Mouse (Mus musculus): ENCODE results near the gene Drap1. TPM values are rescaled to one million over a fixed set of nuclear protein-coding genes. Genes with fewer than 3 reads are reported as not detected.

The Drap1 gene
- polyA plus RNA-seq, 1 experiment from 2014 or later, result 254 TPM

DNA sequence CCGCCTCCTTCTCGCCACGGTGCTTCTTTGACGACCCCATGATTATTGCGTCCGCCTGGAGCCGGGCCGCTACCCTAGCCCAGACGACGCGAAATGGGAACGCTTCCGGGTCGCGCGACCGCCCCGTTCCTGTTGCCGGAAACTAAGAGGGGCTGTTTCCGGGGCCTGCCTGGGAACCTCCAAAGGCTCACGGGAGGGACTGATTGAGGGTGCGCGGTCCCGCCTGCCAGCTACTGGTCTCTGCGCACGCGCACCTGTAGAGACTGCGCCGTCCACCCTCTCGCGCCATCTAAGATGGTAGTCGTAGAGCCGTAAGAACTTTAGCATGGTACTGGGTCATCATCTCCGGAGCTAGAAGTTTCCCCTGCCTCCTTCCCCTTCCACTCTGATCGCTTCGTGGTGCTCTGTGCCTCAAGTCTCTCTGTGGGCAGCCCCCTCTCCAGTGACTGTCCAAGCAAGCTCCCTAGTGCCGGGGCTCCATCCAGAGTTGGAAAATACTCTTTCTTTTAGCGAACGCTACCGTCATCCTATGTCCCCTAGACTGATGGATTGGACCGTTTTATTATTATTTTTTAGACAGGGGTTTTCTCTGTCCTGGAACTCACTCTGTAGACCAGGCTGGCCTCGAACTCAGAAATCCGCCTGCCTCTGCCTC is 36.1 kb downstream of the Drap1 start, which contains the start of gene Sart1:
Sart1 (minus strand) TSS at position 116 of the 655 bp plus-strand sequence.
- peak within 1 kb of the TSS; percentile 96 for H3K4me3 ChIP-seq (ENCODE audit: low read depth, low read length)
- H3K4me2 ChIP-seq (ENCODE audit: low read depth, low read length), result peak within 1 kb of the TSS; percentile 86
- H3K27me3 ChIP-seq (ENCODE audit: control insufficient read depth, insufficient read depth, low read length), result peaks cover 4% of the 10 kb centered on the region; the same call in 1 of the 2 replicates
- ATAC-seq (ENCODE audit: low read depth), result peak; percentile 97
- WGBS, result 3% methylated on average over 43 of the region's 43 CpGs
- peaks cover 23% of the 10 kb centered on the region for H3K4me1 ChIP-seq (ENCODE audit: control insufficient read depth, insufficient read depth, low read length)
- H3K9ac ChIP-seq (replicated peaks; ENCODE audit: low read depth, low read length), result peak within 1 kb of the TSS; percentile 90
- no peaks in the 10 kb centered on the region for H3K9me3 ChIP-seq (ENCODE audit: control insufficient read depth, low read length)
- H3K27ac ChIP-seq (ENCODE audit: low read depth, low read length), result peak within 1 kb of the TSS; percentile 75
- H3K36me3 ChIP-seq (ENCODE audit: control insufficient read depth, insufficient read depth, low read length), result peaks cover 14% of the 10 kb centered on the region; the same call in 1 of the 2 replicates

DNA sequence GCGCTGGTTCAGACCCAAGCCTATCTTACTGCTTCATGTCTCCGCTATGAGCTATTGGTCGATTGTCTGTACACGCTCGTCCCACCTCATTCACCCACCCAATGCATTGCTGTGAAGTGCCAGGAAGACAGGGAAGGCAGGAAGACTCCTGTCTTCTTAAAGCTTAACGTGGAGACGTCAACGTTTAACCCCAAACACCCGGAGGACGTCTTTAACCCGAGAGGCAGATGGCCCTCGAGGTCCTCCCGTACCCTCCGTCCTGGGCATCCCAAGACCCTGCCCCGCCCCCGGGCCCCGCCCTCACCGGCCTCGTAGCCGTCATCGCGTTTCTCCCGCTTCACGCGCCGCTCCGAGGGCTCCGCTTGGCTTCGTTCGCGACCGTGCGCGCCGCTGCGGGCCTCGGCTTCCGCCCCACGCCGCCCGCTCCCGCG is 36.8 kb downstream of the Drap1 start:
- WGBS, result 1% methylated on average over 34 of the region's 43 CpGs
- Histone ChIP-seq H3K4me2 (ENCODE audit: low read depth, low read length) (peak overlapping the region; percentile 86), H3K27ac (ENCODE audit: low read depth, low read length) (peak overlapping the region; percentile 75), H3K9ac (replicated peaks; ENCODE audit: low read depth, low read length) (peak overlapping the region; percentile 90), H3K9me3 (ENCODE audit: control insufficient read depth, low read length) (no peaks in the 10 kb centered on the region), H3K4me1 (ENCODE audit: control insufficient read depth, insufficient read depth, low read length) (peaks cover 23% of the 10 kb centered on the region), H3K36me3 (ENCODE audit: control insufficient read depth, insufficient read depth, low read length) (peaks cover 21% of the 10 kb centered on the region), H3K4me3 (ENCODE audit: low read depth, low read length) (peak overlapping the region; percentile 96), H3K27me3 (ENCODE audit: control insufficient read depth, insufficient read depth, low read length) (peaks cover 4% of the 10 kb centered on the region; the same call in 1 of the 2 replicates)
- ATAC-seq (ENCODE audit: low read depth), result peak; percentile 38; the same call in 1 of the 2 replicates

DNA sequence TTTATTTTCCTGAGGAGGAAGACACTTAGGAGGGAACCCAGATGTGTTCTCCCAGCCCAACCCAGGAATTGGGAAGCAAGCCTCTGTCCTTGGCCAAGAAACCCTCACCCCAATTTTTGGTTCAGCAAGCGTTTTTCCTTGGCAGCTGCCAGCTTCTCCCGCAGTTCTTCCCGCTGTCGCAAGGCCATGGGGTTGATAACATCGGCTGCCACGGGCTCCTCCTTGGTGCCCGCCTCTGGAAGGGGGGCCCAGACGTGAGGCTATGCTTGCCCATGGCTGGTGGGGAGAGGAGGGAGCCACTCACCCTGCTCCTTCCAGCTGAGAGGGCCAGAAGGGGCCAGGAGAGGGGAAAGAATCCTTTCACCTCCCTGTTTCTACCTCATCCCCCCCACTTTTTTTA is 40.1 kb downstream of the Drap1 start:
- H3K27me3 ChIP-seq (ENCODE audit: control insufficient read depth, insufficient read depth, low read length), result peaks cover 4% of the 10 kb centered on the region; the same call in 1 of the 2 replicates
- H3K27ac ChIP-seq (ENCODE audit: low read depth, low read length), result no peak overlapping the region
- no peak overlapping the region for H3K4me3 ChIP-seq (ENCODE audit: low read depth, low read length)
- WGBS, result 95% methylated on average over 8 of the region's 8 CpGs
- peaks cover 18% of the 10 kb centered on the region for H3K4me1 ChIP-seq (ENCODE audit: control insufficient read depth, insufficient read depth, low read length)
- H3K4me2 ChIP-seq (ENCODE audit: low read depth, low read length), result no peak overlapping the region
- H3K36me3 ChIP-seq (ENCODE audit: control insufficient read depth, insufficient read depth, low read length), result peaks cover 53% of the 10 kb centered on the region
- H3K9ac ChIP-seq (replicated peaks; ENCODE audit: low read depth, low read length), result no peak overlapping the region
- H3K9me3 ChIP-seq (ENCODE audit: control insufficient read depth, low read length), result no peaks in the 10 kb centered on the region
- no peak for ATAC-seq (ENCODE audit: low read depth)

DNA sequence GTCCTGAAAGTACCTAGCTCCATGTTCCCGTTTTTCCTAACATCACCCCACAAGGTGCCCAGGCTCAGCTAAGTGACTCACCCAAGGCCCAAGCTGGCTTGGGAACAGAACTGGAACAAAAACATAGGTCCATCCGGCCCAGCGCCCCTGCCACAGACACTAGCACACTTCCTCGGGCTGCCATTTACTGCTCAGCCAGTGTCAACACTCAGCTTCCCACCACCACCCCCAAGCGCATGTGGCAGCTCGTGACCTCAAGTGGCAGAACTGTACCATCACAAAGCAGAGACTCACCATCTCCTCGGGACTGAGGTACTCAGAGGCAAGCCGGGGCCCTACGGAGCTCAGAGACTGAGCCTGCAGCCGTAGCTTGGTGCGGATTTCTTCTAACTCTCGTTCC is 41.5 kb downstream of the Drap1 start:
- WGBS, result 92% methylated on average over 12 of the region's 12 CpGs
- Histone ChIP-seq H3K9me3 (ENCODE audit: control insufficient read depth, low read length) (no peaks in the 10 kb centered on the region), H3K4me2 (ENCODE audit: low read depth, low read length) (no peak overlapping the region), H3K4me1 (ENCODE audit: control insufficient read depth, insufficient read depth, low read length) (peaks cover 12% of the 10 kb centered on the region), H3K27me3 (ENCODE audit: control insufficient read depth, insufficient read depth, low read length) (peaks cover 3% of the 10 kb centered on the region; the same call in 1 of the 2 replicates), H3K9ac (replicated peaks; ENCODE audit: low read depth, low read length) (no peak overlapping the region), H3K36me3 (ENCODE audit: control insufficient read depth, insufficient read depth, low read length) (peaks cover 66% of the 10 kb centered on the region), H3K27ac (ENCODE audit: low read depth, low read length) (no peak overlapping the region), H3K4me3 (ENCODE audit: low read depth, low read length) (no peak overlapping the region)
- ATAC-seq (ENCODE audit: low read depth), result no peak

DNA sequence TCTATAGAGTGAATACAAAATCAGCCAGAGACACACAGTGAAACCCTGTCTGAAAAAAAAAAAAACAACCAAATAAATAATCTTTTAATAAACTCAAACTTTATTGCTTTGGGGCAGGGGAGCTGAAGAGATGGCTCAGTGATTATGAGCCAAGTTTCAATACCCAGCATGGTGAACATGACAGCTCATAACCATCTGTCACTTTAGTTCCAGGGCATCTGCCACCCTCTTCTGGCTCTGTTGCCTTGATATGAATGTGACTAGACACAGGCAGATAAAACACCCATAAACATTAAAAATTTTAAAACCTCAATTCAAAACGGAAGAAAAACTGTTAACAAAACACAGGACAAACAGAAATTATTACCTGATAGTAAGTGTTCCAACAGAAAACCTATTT is 47.3 kb downstream of the Drap1 start:
- no peak for ATAC-seq (ENCODE audit: low read depth)
- H3K4me1 ChIP-seq (ENCODE audit: control insufficient read depth, insufficient read depth, low read length), result no peaks in the 10 kb centered on the region
- no peak overlapping the region for H3K9ac ChIP-seq (replicated peaks; ENCODE audit: low read depth, low read length)
- no peaks in the 10 kb centered on the region for H3K9me3 ChIP-seq (ENCODE audit: control insufficient read depth, low read length)
- no peaks in the 10 kb centered on the region for H3K27me3 ChIP-seq (ENCODE audit: control insufficient read depth, insufficient read depth, low read length)
- no peak overlapping the region for H3K4me2 ChIP-seq (ENCODE audit: low read depth, low read length)
- no peak overlapping the region for H3K27ac ChIP-seq (ENCODE audit: low read depth, low read length)
- WGBS, result 95% methylated on average over 1 of the region's 1 CpGs
- no peak overlapping the region for H3K4me3 ChIP-seq (ENCODE audit: low read depth, low read length)
- H3K36me3 ChIP-seq (ENCODE audit: control insufficient read depth, insufficient read depth, low read length), result peaks cover 51% of the 10 kb centered on the region

DNA sequence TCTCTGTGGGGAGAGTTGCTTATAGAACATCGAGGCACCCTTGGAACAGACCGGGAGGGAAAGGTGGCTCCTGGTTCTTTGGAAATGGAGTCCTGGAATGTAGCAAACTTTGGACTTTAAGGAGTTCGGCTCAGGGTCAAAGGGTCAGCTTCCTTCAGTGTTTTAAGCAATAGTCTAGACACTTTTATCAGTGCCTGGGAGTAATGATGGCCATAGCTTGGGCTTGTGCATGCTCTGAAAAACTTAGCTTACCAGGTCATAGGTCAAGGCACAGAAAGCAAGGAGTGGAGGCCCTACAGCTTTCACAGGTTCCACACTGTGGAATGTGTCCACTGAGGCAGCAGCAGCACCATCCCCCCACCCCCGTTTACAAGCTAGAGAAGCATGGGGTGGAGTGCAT is 50.0 kb downstream of the Drap1 start:
- WGBS, result 88% methylated on average over 4 of the region's 4 CpGs
- no peaks in the 10 kb centered on the region for H3K27me3 ChIP-seq (ENCODE audit: control insufficient read depth, insufficient read depth, low read length)
- no peaks in the 10 kb centered on the region for H3K4me1 ChIP-seq (ENCODE audit: control insufficient read depth, insufficient read depth, low read length)
- no peak overlapping the region for H3K4me2 ChIP-seq (ENCODE audit: low read depth, low read length)
- peaks cover 37% of the 10 kb centered on the region for H3K36me3 ChIP-seq (ENCODE audit: control insufficient read depth, insufficient read depth, low read length)
- H3K4me3 ChIP-seq (ENCODE audit: low read depth, low read length), result no peak overlapping the region
- H3K9me3 ChIP-seq (ENCODE audit: control insufficient read depth, low read length), result no peaks in the 10 kb centered on the region
- H3K27ac ChIP-seq (ENCODE audit: low read depth, low read length), result no peak overlapping the region
- no peak overlapping the region for H3K9ac ChIP-seq (replicated peaks; ENCODE audit: low read depth, low read length)
- ATAC-seq (ENCODE audit: low read depth), result no peak

DNA sequence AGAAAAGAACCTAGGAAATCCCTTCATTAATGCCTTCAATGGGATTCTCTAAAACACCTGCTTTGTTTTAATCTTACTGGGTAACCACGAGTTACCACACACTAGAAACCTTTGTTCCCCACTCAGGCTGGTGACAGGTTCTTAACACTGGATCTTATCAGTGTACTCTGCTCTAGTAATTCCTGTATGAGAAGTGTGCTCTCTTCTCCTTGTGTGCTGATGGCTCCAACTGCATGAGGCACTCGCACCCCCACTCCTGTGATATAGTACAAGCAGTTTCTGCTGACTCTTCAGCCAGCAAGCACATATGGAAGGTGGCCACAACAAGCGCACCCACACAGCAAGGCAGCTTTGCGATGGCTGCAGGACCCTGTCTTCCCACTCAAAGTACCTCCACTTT is 50.6 kb downstream of the Drap1 start:
- Histone ChIP-seq H3K9me3 (ENCODE audit: control insufficient read depth, low read length) (no peaks in the 10 kb centered on the region), H3K27me3 (ENCODE audit: control insufficient read depth, insufficient read depth, low read length) (no peaks in the 10 kb centered on the region), H3K9ac (replicated peaks; ENCODE audit: low read depth, low read length) (no peak overlapping the region), H3K27ac (ENCODE audit: low read depth, low read length) (no peak overlapping the region), H3K4me3 (ENCODE audit: low read depth, low read length) (no peak overlapping the region), H3K4me2 (ENCODE audit: low read depth, low read length) (no peak overlapping the region), H3K4me1 (ENCODE audit: control insufficient read depth, insufficient read depth, low read length) (no peaks in the 10 kb centered on the region), H3K36me3 (ENCODE audit: control insufficient read depth, insufficient read depth, low read length) (peaks cover 35% of the 10 kb centered on the region)
- WGBS, result 84% methylated on average over 4 of the region's 4 CpGs
- ATAC-seq (ENCODE audit: low read depth), result no peak

Other genes starting within 250 kb of the Drap1 start
- 56.9 TPM in 2 replicates for gene Pacs1, start 151.9 kb downstream of the Drap1 start, polyA plus RNA-seq (2014; fragmentation: Nextera tagmentation; extraction: Ambion mirVana)
- gene Sf3b2, start 129.5 kb downstream of the Drap1 start, polyA plus RNA-seq (2014; fragmentation: Nextera tagmentation; extraction: Ambion mirVana), result 321 and 329 TPM in 2 replicates
- 31.0 and 38.3 TPM in 2 replicates for gene Gal3st3, start 126.6 kb downstream of the Drap1 start, polyA plus RNA-seq (2014; fragmentation: Nextera tagmentation; extraction: Ambion mirVana)
- not detected in 2 replicates for gene Catsper1, start 89.2 kb downstream of the Drap1 start, polyA plus RNA-seq (2014; fragmentation: Nextera tagmentation; extraction: Ambion mirVana)
- gene Cst6, start 75.4 kb downstream of the Drap1 start, polyA plus RNA-seq (2014; fragmentation: Nextera tagmentation; extraction: Ambion mirVana), result 10.7 and 10.8 TPM in 2 replicates
- gene Eif1ad, start 58.2 kb downstream of the Drap1 start, polyA plus RNA-seq (2014; fragmentation: Nextera tagmentation; extraction: Ambion mirVana), result 38.7 and 41.6 TPM in 2 replicates
- gene Banf1, start 57.8 kb downstream of the Drap1 start, polyA plus RNA-seq (2014; fragmentation: Nextera tagmentation; extraction: Ambion mirVana), result 274 and 327 TPM in 2 replicates
- gene Sart1, start 36.3 kb downstream of the Drap1 start, polyA plus RNA-seq (2014; fragmentation: Nextera tagmentation; extraction: Ambion mirVana), result 55.6 and 69.2 TPM in 2 replicates
- not detected in 2 replicates for gene Tsga10ip, start 22.5 kb downstream of the Drap1 start, polyA plus RNA-seq (2014; fragmentation: Nextera tagmentation; extraction: Ambion mirVana)
- 57.0 and 67.2 TPM in 2 replicates for gene AI837181, start 165 bp upstream of the Drap1 start, polyA plus RNA-seq (2014; fragmentation: Nextera tagmentation; extraction: Ambion mirVana)
- gene Fosl1, start 22.6 kb upstream of the Drap1 start, polyA plus RNA-seq (2014; fragmentation: Nextera tagmentation; extraction: Ambion mirVana), result not detected in 2 replicates
- gene Ccdc85b, start 32.9 kb upstream of the Drap1 start, polyA plus RNA-seq (2014; fragmentation: Nextera tagmentation; extraction: Ambion mirVana), result 8.0 and 11.0 TPM in 2 replicates
- gene Fibp, start 35.6 kb upstream of the Drap1 start, polyA plus RNA-seq (2014; fragmentation: Nextera tagmentation; extraction: Ambion mirVana), result 169 and 179 TPM in 2 replicates
- gene Ctsw, start 43.5 kb upstream of the Drap1 start, polyA plus RNA-seq (2014; fragmentation: Nextera tagmentation; extraction: Ambion mirVana), result 4.2 and 4.4 TPM in 2 replicates
- gene Efemp2, start 49.0 kb upstream of the Drap1 start, polyA plus RNA-seq (2014; fragmentation: Nextera tagmentation; extraction: Ambion mirVana), result 30.4 and 45.1 TPM in 2 replicates
- gene Mus81, start 63.4 kb upstream of the Drap1 start, polyA plus RNA-seq (2014; fragmentation: Nextera tagmentation; extraction: Ambion mirVana), result 43.6 and 45.3 TPM in 2 replicates
- gene Cfl1, start 65.5 kb upstream of the Drap1 start, polyA plus RNA-seq (2014; fragmentation: Nextera tagmentation; extraction: Ambion mirVana), result 3,473 and 3,739 TPM in 2 replicates
- 0.71 and 0.75 TPM in 2 replicates for gene 1700020D05Rik, start 78.8 kb upstream of the Drap1 start, polyA plus RNA-seq (2014; fragmentation: Nextera tagmentation; extraction: Ambion mirVana)
- gene Snx32, start 85.6 kb upstream of the Drap1 start, polyA plus RNA-seq (2014; fragmentation: Nextera tagmentation; extraction: Ambion mirVana), result 95.2 and 107 TPM in 2 replicates
- gene Ovol1, start 135.7 kb upstream of the Drap1 start, polyA plus RNA-seq (2014; fragmentation: Nextera tagmentation; extraction: Ambion mirVana), result 0.14 TPM in 1 of 2 replicates, not detected in the other
- 2.6 and 3.7 TPM in 2 replicates for gene Ap5b1, start 143.0 kb upstream of the Drap1 start, polyA plus RNA-seq (2014; fragmentation: Nextera tagmentation; extraction: Ambion mirVana)
- 49.8 and 51.7 TPM in 2 replicates for gene Rnaseh2c, start 176.9 kb upstream of the Drap1 start, polyA plus RNA-seq (2014; fragmentation: Nextera tagmentation; extraction: Ambion mirVana)
- gene Kat5, start 185.3 kb upstream of the Drap1 start, polyA plus RNA-seq (2014; fragmentation: Nextera tagmentation; extraction: Ambion mirVana), result 45.6 and 47.3 TPM in 2 replicates
- 26.9 and 31.0 TPM in 2 replicates for gene Rela, start 212.5 kb upstream of the Drap1 start, polyA plus RNA-seq (2014; fragmentation: Nextera tagmentation; extraction: Ambion mirVana)
- gene Sipa1, start 238.7 kb upstream of the Drap1 start, polyA plus RNA-seq (2014; fragmentation: Nextera tagmentation; extraction: Ambion mirVana), result 7.7 and 12.6 TPM in 2 replicates